Mouse (Mus musculus) gonadal fat pad, adult 2 months (tissue): ENCODE measurements around the gene B3glct. TPM values are rescaled to one million over a fixed set of nuclear protein-coding genes. Genes with fewer than 3 reads are reported as not detected.

Experiments used
- DNase-seq: peaks from one replicate; pipeline ENCODE4 v3.0.0-alpha.2; 2012; ENCODE audit warnings: low read depth
- polyA plus RNA-seq: library from polyadenylated mRNA; depleted of rRNA; stranded (reverse); fragments of >200 nt; gene quantifications from 2 replicates; pipeline ENCODE4 v1.2.3, GENCODE M21; 2012; rRNA removed

B3glct gene
- polyA plus RNA-seq, 1 experiment, result 11.1 TPM

- DNase-seq, result no peak
Measured at GRCm38 (mm10) chr5:149748640-149749580, 70.9 kb downstream of the B3glct start.

GRCm38 (mm10) chr5:149751861-149752260 lies 73.8 kb downstream of the B3glct start:
- no peak for DNase-seq

- DNase-seq, result no peak
Measured at GRCm38 (mm10) chr5:149753073-149753472, 75.0 kb downstream of the B3glct start.

GRCm38 (mm10) chr5:149767116-149767515 lies 89.1 kb downstream of the B3glct start:
- DNase-seq, result no peak

- no peak for DNase-seq
Measured at GRCm38 (mm10) chr5:149767651-149768301, 89.7 kb downstream of the B3glct start.

GRCm38 (mm10) chr5:149769666-149770065 lies 91.6 kb downstream of the B3glct start:
- no peak for DNase-seq

GRCm38 (mm10) chr5:149776038-149776437 lies 98.0 kb downstream of the B3glct start:
- DNase-seq, result no peak

GRCm38 (mm10) chr5:149779740-149780139 lies 101.7 kb downstream of the B3glct start:
- DNase-seq, result no peak

- DNase-seq, result no peak
Measured at GRCm38 (mm10) chr5:149780411-149780810, 102.4 kb downstream of the B3glct start.

GRCm38 (mm10) chr5:149790087-149790486 lies 112.1 kb downstream of the B3glct start:
- no peak for DNase-seq

- DNase-seq, result no peak
Measured at GRCm38 (mm10) chr5:149810071-149810470, 132.0 kb downstream of the B3glct start.

GRCm38 (mm10) chr5:149811835-149812234 lies 133.8 kb downstream of the B3glct start:
- no peak for DNase-seq

Other genes starting within 250 kb of the B3glct start
- gene Tex26, start 238.6 kb upstream of the B3glct start, polyA plus RNA-seq, result 0.32 TPM in 1 of 2 replicates, not detected in the other
- gene Wdr95, start 149.6 kb upstream of the B3glct start, polyA plus RNA-seq, result 1.9 and 2.3 TPM in 2 replicates
- 7.9 and 10.4 TPM in 2 replicates for gene Hsph1, start 41.9 kb upstream of the B3glct start, polyA plus RNA-seq